Mouse (Mus musculus) spleen, adult 2 months (tissue): ENCODE data around the gene Spocd1.

ENCODE experiments used
- CTCF ChIP-seq: fragments of 200-500 bp; IDR thresholded peaks from 2 replicates; pipeline ENCODE4 v1.5.1; 2011; ENCODE audit warnings: mild to moderate bottlenecking, inconsistent platforms; ENCODE audit not compliant: insufficient read depth, insufficient read length, insufficient replicate concordance; ENCODE audit errors: extremely low read depth
- POLR2A ChIP-seq: fragments of 200-500 bp; IDR thresholded peaks from 2 replicates; pipeline ENCODE4 v1.6.1; 2011; ENCODE audit warnings: low read depth, low read length, inconsistent platforms

DNA sequence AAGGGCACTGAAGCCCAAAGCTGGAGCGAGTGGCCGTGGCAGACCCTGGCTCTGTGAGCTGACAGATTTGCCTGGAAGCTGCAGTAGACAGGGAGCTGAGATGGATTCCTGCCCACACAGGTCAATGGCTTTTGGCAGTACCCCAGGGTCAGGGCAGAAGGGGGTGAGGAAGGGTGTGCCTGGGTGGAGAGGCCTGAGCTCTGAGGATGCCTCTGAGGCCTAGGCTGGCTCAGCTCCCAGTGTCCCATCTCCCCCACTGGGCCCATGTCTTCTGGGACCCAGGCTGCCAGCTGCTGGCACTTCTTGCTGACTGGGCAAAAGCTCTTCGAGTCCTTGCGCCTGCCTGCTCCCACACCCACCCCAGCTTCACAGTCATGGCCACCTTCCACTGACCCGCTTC lies 64.2 kb downstream of the Spocd1 start:
- no peak for TF ChIP-seq CTCF
- no peak for TF ChIP-seq POLR2A
